Mouse (Mus musculus) cortical plate, adult 2 months (tissue): Measurements from ENCODE around the gene Anks1b.
A peak's percentile ranks its signal among the peaks of the same experiment; 100 is the strongest.

Experiments used
- CTCF ChIP-seq: fragments of 200-500 bp; IDR thresholded peaks from 2 replicates; pipeline ENCODE4 v1.5.1; 2011; ENCODE audit warnings: mild to moderate bottlenecking, control low read depth, low read length; ENCODE audit not compliant: insufficient read depth; ENCODE audit errors: extremely low read depth
- POLR2A ChIP-seq: fragments of 200-500 bp; IDR thresholded peaks from 2 replicates; pipeline ENCODE4 v1.6.1; 2011; ENCODE audit warnings: mild to moderate bottlenecking, low read length, control low read depth; ENCODE audit not compliant: insufficient read depth; ENCODE audit errors: extremely low read depth

DNA sequence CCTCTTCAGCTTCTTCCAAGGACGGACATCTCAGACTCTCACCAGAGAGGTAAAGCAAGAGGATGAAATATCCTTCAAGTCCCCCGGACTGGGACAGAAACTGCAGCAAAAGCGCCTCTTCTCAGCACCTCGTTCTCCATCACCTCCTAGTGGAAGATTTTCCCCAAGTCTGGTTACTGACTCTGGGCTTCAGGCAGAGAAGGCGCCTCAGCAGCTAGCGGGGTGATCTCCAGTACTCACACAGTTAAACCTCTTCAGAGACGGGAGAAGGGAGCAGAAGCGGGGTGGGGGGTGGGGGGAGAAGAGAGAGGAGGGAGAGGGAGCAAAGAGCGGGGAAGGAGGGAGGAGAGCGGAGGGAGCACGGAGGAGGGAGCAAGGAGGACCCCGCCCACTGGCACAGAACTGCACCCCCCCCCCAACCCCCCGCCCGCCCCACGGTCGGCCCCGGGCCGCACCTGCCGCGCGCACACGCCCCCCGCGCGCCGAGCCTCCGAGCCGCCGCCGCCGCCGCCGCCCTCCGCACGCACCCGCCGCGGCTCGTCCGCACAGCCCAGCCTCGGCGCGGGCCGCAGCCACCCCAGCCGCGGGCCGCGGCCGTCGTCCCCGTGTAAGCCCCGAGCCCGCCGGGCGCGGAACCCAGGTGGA lies 686 bp upstream of the Anks1b start:
- TF ChIP-seq POLR2A, result no peak
- TF ChIP-seq CTCF, result peak; percentile 35; the same call in 1 of the 2 replicates
